Mouse (Mus musculus) ES-E14 (cell line): ENCODE results near the gene Fastkd5.

ENCODE experiments used
- CHD2 ChIP-seq: IDR thresholded peaks from 2 replicates; pipeline ENCODE4 v1.6.1; 2014; ENCODE audit warnings: mild to moderate bottlenecking, low read depth, low read length, inconsistent platforms
- MAFK ChIP-seq: IDR thresholded peaks from 2 replicates; pipeline ENCODE4 v1.6.1; 2014; ENCODE audit warnings: mild to moderate bottlenecking, low read depth, low read length, inconsistent platforms; ENCODE audit not compliant: insufficient read depth
- ZC3H11A ChIP-seq: IDR thresholded peaks from 2 replicates; pipeline ENCODE4 v1.6.1; 2012; ENCODE audit warnings: low read depth, mild to moderate bottlenecking, inconsistent platforms, low read length, borderline replicate concordance
- ZNF384 ChIP-seq: IDR thresholded peaks from 2 replicates; pipeline ENCODE4 v1.6.1; 2012; ENCODE audit warnings: low read depth, low read length, inconsistent platforms

GRCm38 (mm10) chr2:130591016-130591415 lies 38.8 kb downstream of the Fastkd5 start:
- TF ChIP-seq CHD2 (no peak), ZNF384 (no peak), MAFK (no peak), ZC3H11A (no peak)
